Mouse (Mus musculus) erythroblast, adult 5-6 weeks (primary cell): ENCODE measurements around the gene Sgf29. TPM values are rescaled to one million over a fixed set of nuclear protein-coding genes. Genes with fewer than 3 reads are reported as not detected.
"Not testable (repeated sequence)": the region's sequence is repeated elsewhere in the genome, so short reads cannot be mapped to it uniquely, and the experiment has no call there.

Experiments used
- ATAC-seq: replicated peaks from 2 replicates; pipeline ENCODE4 v1.8.0; 2016; ENCODE audit warnings: moderate number of reproducible peaks, mild to moderate bottlenecking, moderate TSS enrichment, inconsistent platforms; ENCODE audit not compliant: poor library complexity, low FRiP score, severe bottlenecking
- total RNA-seq, 2 experiments: library from RNA; stranded (forward) in 1 of 2; stranded (reverse) in 1 of 2; fragments of 150-400 nt in 1 of 2; fragments of 200-764, 138-1000 nt in 1 of 2; gene quantifications; 2 replicates each; pipeline versions ENCODE4 v1.2.3 to v1.2.4; 2015 to 2017; ENCODE audit warnings: low replicate concordance in 2 of 2

Gene Sgf29
- total RNA-seq, 2 experiments from 2014 or later = 17.6 to 37.9 TPM

GRCm38 (mm10) chr7:126636733-126637520, 12.2 kb upstream of the Sgf29 start:
- peak; percentile 58; the same call in 1 of the 2 replicates for ATAC-seq

- no peak for ATAC-seq
Measured at GRCm38 (mm10) chr7:126642545-126643243, 6.4 kb upstream of the Sgf29 start.

- ATAC-seq = not testable (repeated sequence)
Measured at GRCm38 (mm10) chr7:126643244-126643617, 5.9 kb upstream of the Sgf29 start.

- no peak for ATAC-seq
Measured at GRCm38 (mm10) chr7:126644345-126644744, 4.8 kb upstream of the Sgf29 start.

GRCm38 (mm10) chr7:126644914-126645313, 4.2 kb upstream of the Sgf29 start:
- no peak for ATAC-seq

- ATAC-seq = no peak
Measured at GRCm38 (mm10) chr7:126645708-126646107, 3.4 kb upstream of the Sgf29 start.

GRCm38 (mm10) chr7:126648486-126648885, 623 bp upstream of the Sgf29 start:
- no peak for ATAC-seq

GRCm38 (mm10) chr7:126650852-126651251, 1.7 kb downstream of the Sgf29 start:
- ATAC-seq = no peak

- ATAC-seq = no peak
Measured at GRCm38 (mm10) chr7:126653991-126654390, 4.9 kb downstream of the Sgf29 start.

GRCm38 (mm10) chr7:126655695-126656094, 6.6 kb downstream of the Sgf29 start:
- no peak for ATAC-seq

GRCm38 (mm10) chr7:126657522-126657921, 8.4 kb downstream of the Sgf29 start:
- no peak for ATAC-seq

- ATAC-seq = no peak
Measured at GRCm38 (mm10) chr7:126659771-126660170, 10.7 kb downstream of the Sgf29 start.

- no peak for ATAC-seq
Measured at GRCm38 (mm10) chr7:126663646-126664045, 14.5 kb downstream of the Sgf29 start.

GRCm38 (mm10) chr7:126665269-126665668, 16.2 kb downstream of the Sgf29 start:
- no peak for ATAC-seq

GRCm38 (mm10) chr7:126667495-126668090, 18.5 kb downstream of the Sgf29 start:
- ATAC-seq = no peak

GRCm38 (mm10) chr7:126668452-126668851, 19.3 kb downstream of the Sgf29 start:
- ATAC-seq = no peak

GRCm38 (mm10) chr7:126670152-126670551, 21.0 kb downstream of the Sgf29 start:
- ATAC-seq = no peak

- no peak for ATAC-seq
Measured at GRCm38 (mm10) chr7:126672111-126672510, 23.0 kb downstream of the Sgf29 start.

- no peak for ATAC-seq
Measured at GRCm38 (mm10) chr7:126675104-126675503, 26.0 kb downstream of the Sgf29 start.

- no peak for ATAC-seq
Measured at GRCm38 (mm10) chr7:126676207-126676606, 27.1 kb downstream of the Sgf29 start, which contains the start of gene Sult1a1. Gene Sult1a1 (minus strand): TSS chr7:126676432.
